Mouse (Mus musculus) heart, embryonic 12.5 days (tissue): ENCODE data around the gene Rnls. TPM values are rescaled to one million over a fixed set of nuclear protein-coding genes. Genes with fewer than 3 reads are reported as not detected.

Source experiments
- ATAC-seq: fragments of 200-750 bp; cut with Nextera tagmentation; 2 replicates; pipeline ENCODE4 v1.8.0; 2017; ENCODE audit warnings: moderate TSS enrichment, moderate library complexity; ENCODE audit not compliant: insufficient number of reproducible peaks, low FRiP score
- H3K27ac ChIP-seq: fragments of 300-500 bp; sonication (generic); 2 replicates; pipeline ENCODE4 v1.5.1; 2016; ENCODE audit warnings: mild to moderate bottlenecking, moderate library complexity; ENCODE audit not compliant: poor library complexity, severe bottlenecking
- H3K27me3 ChIP-seq: fragments of 300-500 bp; sonication (generic); replicated peaks from 2 replicates; pipeline ENCODE4 v1.6.1; 2016; ENCODE audit warnings: mild to moderate bottlenecking, moderate library complexity
- H3K36me3 ChIP-seq: fragments of 300-500 bp; sonication (generic); 2 replicates; pipeline ENCODE4 v1.6.1; 2016; ENCODE audit warnings: mild to moderate bottlenecking, moderate library complexity
- H3K4me1 ChIP-seq: fragments of 300-500 bp; sonication (generic); replicated peaks from 2 replicates; pipeline ENCODE4 v1.6.1; 2016; ENCODE audit warnings: mild to moderate bottlenecking
- H3K4me2 ChIP-seq: fragments of 300-500 bp; sonication (generic); 2 replicates; pipeline ENCODE4 v1.6.1; 2016; ENCODE audit warnings: mild to moderate bottlenecking, moderate library complexity
- H3K4me3 ChIP-seq: fragments of 300-500 bp; sonication (generic); 2 replicates; pipeline ENCODE4 v1.5.1; 2016; ENCODE audit warnings: mild to moderate bottlenecking
- H3K9ac ChIP-seq: fragments of 300-500 bp; sonication (generic); 2 replicates; pipeline ENCODE4 v1.6.1; 2016; ENCODE audit warnings: mild to moderate bottlenecking, moderate library complexity
- H3K9me3 ChIP-seq: fragments of 300-500 bp; sonication (generic); replicated peaks from 2 replicates; pipeline ENCODE4 v1.6.1; 2016; ENCODE audit warnings: mild to moderate bottlenecking, moderate library complexity
- WGBS: fragments of 180-500 bp; shearing (Covaris S2); methylation state at CpG from one replicate; pipeline ENCODE4 v1.1.7; 2016; 5-methylcytosine and 5-hydroxymethylcytosine counted together
- polyA plus RNA-seq: library from polyadenylated mRNA; unstranded; fragments of >200 nt; fragmentation: Nextera tagmentation; extraction: Ambion mirVana; gene quantifications from 2 replicates; pipeline ENCODE4 v1.2.1, GENCODE M21; 2016

Rnls gene
- polyA plus RNA-seq, 1 experiment from 2014 or later = 9.5 TPM

DNA sequence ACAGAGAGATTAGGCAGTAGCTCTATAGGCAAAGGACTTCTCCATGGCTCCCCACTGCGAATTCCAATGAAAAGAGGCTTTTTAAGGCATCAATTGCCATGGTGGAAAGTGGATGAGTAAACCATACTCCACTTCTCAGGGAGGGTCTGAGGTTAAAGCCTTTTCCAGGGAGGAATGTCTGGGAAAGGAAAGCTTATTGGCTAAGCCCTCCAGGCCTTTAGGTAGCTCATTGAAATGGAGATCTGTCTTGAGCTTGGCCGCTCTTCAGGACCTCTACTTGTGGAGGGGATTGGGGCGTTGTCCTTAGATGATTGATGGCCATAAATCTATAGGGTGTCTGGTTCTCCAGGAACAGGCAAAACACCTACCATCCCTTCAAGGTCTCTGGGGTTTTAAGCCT is 213.2 kb downstream of the Rnls start:
- Histone ChIP-seq H3K27ac (no peak overlapping the region), H3K27me3 (no peaks in the 10 kb centered on the region), H3K4me3 (no peak overlapping the region), H3K4me1 (no peaks in the 10 kb centered on the region), H3K9me3 (no peaks in the 10 kb centered on the region), H3K36me3 (no peaks in the 10 kb centered on the region), H3K9ac (no peak overlapping the region), H3K4me2 (no peak overlapping the region)
- 68% methylated on average over 3 of the region's 3 CpGs for WGBS
- ATAC-seq = no peak

DNA sequence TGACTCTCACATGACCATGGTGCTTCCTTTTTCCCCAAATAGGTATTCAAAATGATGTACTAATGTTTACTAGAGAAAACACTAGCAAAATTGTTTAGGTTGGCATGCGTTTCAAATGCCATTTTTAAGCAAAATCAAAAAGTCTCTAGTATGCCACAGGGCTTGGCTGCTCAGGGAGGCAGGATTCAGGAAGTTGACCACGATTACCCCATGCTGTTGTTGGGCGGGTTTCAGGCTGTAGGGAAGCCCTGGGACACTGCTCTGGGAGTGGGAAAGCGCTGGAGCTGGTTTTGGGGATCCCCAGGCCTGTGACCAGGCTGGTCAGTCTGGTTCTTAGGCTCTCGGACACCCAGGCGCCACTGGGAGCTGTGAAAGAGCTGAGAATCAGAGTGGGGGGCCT is 213.7 kb downstream of the Rnls start:
- WGBS = 36% methylated on average over 6 of the region's 6 CpGs
- ATAC-seq = no peak

DNA sequence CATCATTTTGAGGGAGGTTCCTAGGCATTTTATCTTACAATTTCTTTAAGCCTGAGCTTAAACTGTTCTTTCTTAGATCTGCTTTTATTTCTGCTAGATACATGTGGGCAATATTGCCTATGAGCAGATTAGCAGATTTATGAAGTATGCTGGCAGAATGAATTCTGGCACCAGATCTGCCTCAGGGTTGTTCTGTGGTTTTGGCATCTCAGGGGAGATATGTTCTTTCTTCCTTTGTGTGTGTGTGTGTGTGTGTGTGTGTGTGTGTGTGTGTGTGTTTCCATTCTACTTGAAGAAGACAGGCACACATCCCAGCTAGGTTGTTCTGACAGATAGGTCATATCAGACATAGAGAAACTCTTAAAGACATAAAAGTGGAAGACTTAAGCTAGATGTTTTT is 218.1 kb downstream of the Rnls start:
- Histone ChIP-seq H3K9me3 (no peaks in the 10 kb centered on the region), H3K4me3 (no peak overlapping the region), H3K27ac (no peak overlapping the region), H3K9ac (no peak overlapping the region), H3K27me3 (no peaks in the 10 kb centered on the region), H3K4me2 (no peak overlapping the region), H3K4me1 (no peaks in the 10 kb centered on the region), H3K36me3 (no peaks in the 10 kb centered on the region)
- no peak for ATAC-seq

More for the DNA sequence above, 213.7 kb downstream of the Rnls start:
- Histone ChIP-seq H3K4me1 (no peaks in the 10 kb centered on the region), H3K4me2 (no peak overlapping the region), H3K27me3 (no peaks in the 10 kb centered on the region), H3K9me3 (no peaks in the 10 kb centered on the region), H3K27ac (no peak overlapping the region), H3K9ac (no peak overlapping the region), H3K4me3 (no peak overlapping the region), H3K36me3 (no peaks in the 10 kb centered on the region)

DNA sequence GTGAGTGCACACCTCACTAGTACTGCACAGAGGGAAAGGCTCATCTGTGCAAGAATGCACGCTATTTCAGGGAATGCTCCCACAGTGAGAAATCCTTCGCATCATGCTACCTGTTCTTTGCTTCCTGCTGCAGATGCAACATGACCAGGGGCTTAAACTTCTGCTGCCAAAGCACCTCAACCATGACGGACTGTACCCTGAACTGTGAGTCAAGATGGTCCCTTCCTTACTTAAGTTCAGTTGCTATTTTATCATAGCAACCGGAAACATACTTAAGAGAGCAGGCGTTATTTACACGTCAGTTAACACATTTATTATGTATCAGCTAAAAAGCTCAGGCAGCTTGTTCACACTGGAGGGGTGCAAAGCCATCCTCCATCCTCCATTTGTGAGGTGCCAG is 222.2 kb downstream of the Rnls start:
- Histone ChIP-seq H3K4me2 (no peak overlapping the region), H3K4me3 (no peak overlapping the region), H3K4me1 (0 out of 2 replicates have a peak, but pooled peaks cover 4% of the 10 kb centered on the region), H3K9ac (no peak overlapping the region), H3K36me3 (no peaks in the 10 kb centered on the region), H3K9me3 (no peaks in the 10 kb centered on the region), H3K27me3 (0 out of 2 replicates have a peak, but pooled peaks cover 8% of the 10 kb centered on the region), H3K27ac (no peak overlapping the region)
- ATAC-seq = no peak
- 74% methylated on average over 6 of the region's 6 CpGs for WGBS

DNA sequence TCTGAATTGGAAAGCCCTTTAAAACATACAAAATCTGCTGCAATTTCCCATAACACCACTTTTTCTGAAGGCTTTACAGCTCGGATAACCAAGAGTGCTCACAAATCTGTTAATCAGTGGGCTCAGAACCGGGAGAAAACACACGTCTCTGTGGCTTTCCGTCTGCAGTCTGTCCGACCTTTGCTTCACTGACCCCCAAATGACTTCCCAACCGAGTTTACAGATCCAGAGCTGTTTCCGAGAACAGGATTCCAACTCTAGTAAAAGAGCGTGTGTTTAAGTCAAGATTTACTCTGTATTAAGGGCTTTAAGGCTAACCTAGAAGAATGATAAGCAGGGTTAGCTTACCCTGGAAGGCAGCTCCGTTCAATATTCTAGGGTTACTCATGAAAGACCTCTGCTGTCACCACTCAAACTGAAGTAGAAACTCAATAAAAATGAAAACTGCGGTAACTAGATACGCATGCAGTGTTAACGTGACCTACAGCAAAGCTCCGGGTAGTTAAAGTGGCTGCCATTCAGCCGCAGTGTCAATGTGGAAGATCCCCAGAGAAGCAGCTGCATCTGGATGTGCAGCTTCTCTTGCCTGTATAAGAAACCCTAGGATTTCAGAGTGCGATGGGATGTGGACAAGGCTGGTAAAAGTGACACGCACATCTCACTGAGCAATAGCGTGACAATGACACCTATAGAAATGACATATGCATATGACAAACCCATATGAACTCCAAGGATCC is 224.4 kb downstream of the Rnls start:
- Histone ChIP-seq H3K9ac (no peak overlapping the region), H3K27ac (no peak overlapping the region), H3K36me3 (no peaks in the 10 kb centered on the region), H3K4me1 (0 out of 2 replicates have a peak, but pooled peaks cover 4% of the 10 kb centered on the region), H3K9me3 (no peaks in the 10 kb centered on the region), H3K27me3 (0 out of 2 replicates have a peak, but pooled peaks cover 11% of the 10 kb centered on the region), H3K4me3 (no peak overlapping the region), H3K4me2 (no peak overlapping the region)
- WGBS = 68% methylated on average over 17 of the region's 17 CpGs
- ATAC-seq = no peak

DNA sequence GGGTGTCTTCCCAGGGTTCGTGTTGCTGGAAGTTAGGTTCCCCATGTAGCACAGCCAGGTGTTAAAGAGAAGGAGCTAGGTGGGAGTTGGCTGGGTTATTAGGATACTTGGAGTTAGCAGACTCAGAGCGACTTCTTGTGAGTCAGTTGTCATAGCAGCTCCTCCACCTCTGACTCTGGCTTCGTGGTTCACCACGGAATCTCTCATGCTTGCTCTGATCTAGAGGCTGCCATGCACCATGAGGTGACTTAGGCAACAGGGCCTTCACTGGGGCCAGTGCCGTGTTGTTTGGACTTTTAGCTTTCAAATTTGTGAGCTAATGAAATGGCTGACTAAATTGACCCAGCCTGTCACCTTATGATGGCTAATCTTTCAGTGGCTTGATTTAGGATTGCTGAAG is 227.3 kb downstream of the Rnls start:
- H3K27ac ChIP-seq = no peak overlapping the region
- H3K9ac ChIP-seq = no peak overlapping the region
- H3K4me3 ChIP-seq = no peak overlapping the region
- no peak overlapping the region for H3K4me2 ChIP-seq
- H3K27me3 ChIP-seq = 0 out of 2 replicates have a peak, but pooled peaks cover 11% of the 10 kb centered on the region
- no peak for ATAC-seq
- WGBS = 81% methylated on average over 5 of the region's 5 CpGs
- H3K36me3 ChIP-seq = no peaks in the 10 kb centered on the region
- H3K9me3 ChIP-seq = no peaks in the 10 kb centered on the region
- H3K4me1 ChIP-seq = 0 out of 2 replicates have a peak, but pooled peaks cover 4% of the 10 kb centered on the region

DNA sequence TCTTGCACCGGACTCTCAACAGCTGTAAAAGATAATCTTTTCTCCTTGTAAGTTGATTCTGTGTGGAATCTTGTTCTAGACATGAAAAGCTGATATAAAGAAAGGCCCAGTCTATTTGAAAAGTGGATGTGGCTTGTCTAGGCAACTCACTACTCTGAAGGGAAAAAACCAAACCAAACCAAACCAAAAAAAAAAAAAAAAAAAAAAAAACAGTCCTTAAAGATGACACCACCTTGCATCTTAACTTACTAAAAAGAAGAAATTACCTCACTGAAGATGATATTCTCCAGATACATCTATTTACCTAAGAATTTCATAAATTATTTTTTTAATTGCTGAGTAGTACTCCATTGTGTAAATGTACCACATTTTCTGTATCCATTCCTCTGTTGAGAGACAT is 230.2 kb downstream of the Rnls start:
- 0 out of 2 replicates have a peak, but pooled peaks cover 3% of the 10 kb centered on the region for H3K27me3 ChIP-seq
- no peaks in the 10 kb centered on the region for H3K36me3 ChIP-seq
- H3K4me1 ChIP-seq = 0 out of 2 replicates have a peak, but pooled peaks cover 4% of the 10 kb centered on the region
- ATAC-seq = no peak
- H3K9ac ChIP-seq = no peak overlapping the region
- no peaks in the 10 kb centered on the region for H3K9me3 ChIP-seq
- H3K27ac ChIP-seq = no peak overlapping the region
- 70% methylated on average over 1 of the region's 1 CpGs for WGBS
- H3K4me3 ChIP-seq = no peak overlapping the region
- H3K4me2 ChIP-seq = no peak overlapping the region

DNA sequence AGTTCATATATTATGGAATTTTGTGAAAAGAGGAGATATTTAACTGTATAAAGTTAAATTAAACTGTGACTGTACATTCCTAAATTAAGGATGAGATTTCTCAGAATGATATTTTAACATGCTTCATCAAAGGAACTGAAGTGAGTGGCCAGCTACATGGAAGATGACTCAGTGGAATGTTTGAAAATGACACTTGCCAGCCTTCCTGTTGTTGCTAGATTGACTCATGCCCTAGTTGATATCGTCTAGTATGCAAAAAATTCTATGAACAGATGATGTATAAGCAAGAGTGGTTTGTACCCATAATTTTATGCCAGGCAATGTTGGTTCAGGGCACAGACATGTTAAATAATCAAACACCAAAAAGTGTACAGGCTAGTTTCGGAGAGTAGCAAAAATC is 232.2 kb downstream of the Rnls start:
- Histone ChIP-seq H3K9me3 (0 out of 2 replicates have a peak, but pooled peaks cover 1% of the 10 kb centered on the region), H3K4me1 (no peaks in the 10 kb centered on the region), H3K36me3 (no peaks in the 10 kb centered on the region), H3K27me3 (0 out of 2 replicates have a peak, but pooled peaks cover 3% of the 10 kb centered on the region), H3K4me2 (no peak overlapping the region), H3K27ac (no peak overlapping the region), H3K9ac (no peak overlapping the region), H3K4me3 (no peak overlapping the region)
- WGBS = 74% methylated on average over 2 of the region's 2 CpGs
- ATAC-seq = no peak

DNA sequence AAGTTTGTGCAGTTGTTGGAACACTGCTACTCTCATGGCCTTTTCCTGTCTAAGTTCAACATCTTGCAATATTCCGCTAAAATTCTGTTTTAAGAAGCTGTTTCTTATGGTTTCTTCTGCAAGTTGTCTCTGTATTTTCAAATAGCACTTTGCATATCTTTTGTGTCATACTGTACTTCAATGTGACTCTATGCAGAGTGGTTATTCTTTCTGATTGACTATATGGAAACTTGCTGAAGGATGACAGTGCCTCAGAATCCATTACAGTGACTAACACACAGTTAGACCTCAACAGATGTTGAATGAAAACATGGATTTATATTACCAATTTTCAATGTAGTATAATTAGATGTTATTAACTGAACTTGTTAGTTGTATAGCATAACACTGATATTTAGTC is 232.9 kb downstream of the Rnls start:
- Histone ChIP-seq H3K27ac (no peak overlapping the region), H3K36me3 (no peaks in the 10 kb centered on the region), H3K27me3 (no peaks in the 10 kb centered on the region), H3K4me3 (no peak overlapping the region), H3K4me2 (no peak overlapping the region), H3K4me1 (no peaks in the 10 kb centered on the region), H3K9ac (no peak overlapping the region), H3K9me3 (0 out of 2 replicates have a peak, but pooled peaks cover 3% of the 10 kb centered on the region)
- WGBS = 88% methylated on average over 1 of the region's 1 CpGs
- no peak for ATAC-seq

DNA sequence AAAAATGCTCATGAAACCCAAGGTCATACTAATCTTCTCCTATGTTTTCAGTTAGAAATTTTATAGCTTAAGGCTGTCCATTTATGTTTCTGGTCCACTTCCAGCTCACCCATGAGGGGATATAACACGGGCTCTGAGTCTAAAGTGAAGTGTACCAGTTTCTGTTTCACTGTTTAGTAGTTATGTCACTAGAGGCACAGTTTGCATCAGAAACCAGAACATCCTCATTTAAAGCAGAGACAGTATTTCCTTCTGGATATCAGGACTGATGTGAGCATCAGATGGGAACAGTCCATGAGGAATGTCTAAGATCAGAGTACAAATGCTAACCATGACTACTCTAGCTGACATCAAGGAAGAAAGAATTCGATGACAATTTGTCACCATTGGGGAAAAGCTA is 233.9 kb downstream of the Rnls start:
- H3K27ac ChIP-seq = no peak overlapping the region
- H3K4me3 ChIP-seq = no peak overlapping the region
- 0 out of 2 replicates have a peak, but pooled peaks cover 3% of the 10 kb centered on the region for H3K9me3 ChIP-seq
- no peak overlapping the region for H3K4me2 ChIP-seq
- ATAC-seq = no peak
- no peak overlapping the region for H3K9ac ChIP-seq
- 74% methylated on average over 2 of the region's 2 CpGs for WGBS
- H3K27me3 ChIP-seq = no peaks in the 10 kb centered on the region
- no peaks in the 10 kb centered on the region for H3K4me1 ChIP-seq
- H3K36me3 ChIP-seq = no peaks in the 10 kb centered on the region

DNA sequence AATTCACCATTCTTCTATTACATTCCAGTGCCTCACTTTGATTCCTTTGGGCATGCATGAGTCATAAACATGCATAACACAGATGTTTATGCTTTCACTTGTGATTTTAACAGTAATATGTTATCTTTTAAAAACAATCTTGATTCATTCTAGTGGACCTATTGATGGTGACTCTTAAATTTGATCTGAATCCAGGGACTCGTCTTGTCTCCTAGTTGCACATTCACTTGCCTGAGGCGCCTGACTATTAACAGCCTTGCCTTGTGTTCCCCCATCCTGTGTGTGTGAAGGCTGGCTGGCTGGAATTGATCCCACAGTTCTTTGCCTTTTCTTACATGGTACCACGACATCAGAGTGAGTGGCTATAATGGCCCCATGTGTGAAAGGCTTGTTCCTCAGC is 243.7 kb downstream of the Rnls start:
- Histone ChIP-seq H3K4me2 (no peak overlapping the region), H3K9me3 (no peaks in the 10 kb centered on the region), H3K27ac (no peak overlapping the region), H3K36me3 (no peaks in the 10 kb centered on the region), H3K4me1 (no peaks in the 10 kb centered on the region), H3K27me3 (no peaks in the 10 kb centered on the region), H3K4me3 (no peak overlapping the region), H3K9ac (no peak overlapping the region)
- WGBS = 70% methylated on average over 3 of the region's 3 CpGs
- no peak for ATAC-seq

DNA sequence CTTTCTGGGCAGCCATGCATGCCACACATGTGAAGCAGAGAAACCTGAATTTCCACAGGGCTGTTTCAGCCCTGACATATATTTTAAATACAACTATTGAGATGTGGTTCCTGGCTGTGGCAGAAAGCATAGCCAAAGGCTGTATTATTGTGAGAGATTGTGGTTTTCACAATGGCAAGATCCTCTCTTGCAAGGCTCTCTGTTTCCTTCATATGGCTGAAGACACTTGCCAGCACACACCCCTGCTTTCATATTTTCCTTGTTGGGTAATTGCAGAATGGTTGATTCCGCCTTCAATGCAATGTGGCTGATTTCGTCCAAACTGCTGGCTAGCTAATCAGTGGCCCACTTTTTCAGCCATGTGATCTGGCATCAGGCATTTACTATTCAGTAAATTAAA is 248.9 kb downstream of the Rnls start:
- H3K9me3 ChIP-seq = no peaks in the 10 kb centered on the region
- ATAC-seq = no peak
- no peak overlapping the region for H3K4me3 ChIP-seq
- H3K27ac ChIP-seq = no peak overlapping the region
- H3K9ac ChIP-seq = no peak overlapping the region
- H3K4me1 ChIP-seq = no peaks in the 10 kb centered on the region
- no peaks in the 10 kb centered on the region for H3K27me3 ChIP-seq
- WGBS = 86% methylated on average over 2 of the region's 2 CpGs
- no peaks in the 10 kb centered on the region for H3K36me3 ChIP-seq
- H3K4me2 ChIP-seq = no peak overlapping the region
